Mouse (Mus musculus): Measurements from ENCODE around the gene Lce1a2. TPM values are rescaled to one million over a fixed set of nuclear protein-coding genes. Genes with fewer than 3 reads are reported as not detected.

Lce1a2 gene
- total RNA-seq (2012; rRNA removed), result not detected in 2 replicates

DNA sequence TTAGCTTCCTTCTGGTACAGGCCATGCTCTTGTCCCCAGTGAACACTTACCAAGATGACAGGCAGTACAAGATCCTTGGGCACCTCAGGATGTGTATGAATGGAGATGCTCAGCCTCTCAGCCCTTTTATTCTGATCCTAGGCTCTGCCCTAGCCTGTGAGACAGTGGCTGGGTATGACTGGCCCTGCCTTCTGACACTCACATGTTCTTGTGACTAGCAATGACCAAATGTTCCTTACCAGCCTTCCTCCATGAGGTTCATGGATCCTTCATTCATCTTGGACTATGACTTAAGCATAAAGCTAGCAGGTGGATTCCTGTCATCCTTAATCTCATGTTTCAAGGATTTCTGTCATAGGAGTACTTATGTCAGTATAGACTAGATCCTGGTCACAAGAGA is at the start of gene Lce1a2:
Gene Lce1a2 (minus strand): TSS at position 101 of the 400 bp plus-strand sequence.
- in situ Hi-C loops (cut with MboI; ENCODE audit: low sequenced_read_pairs in 2 of 2, unreplicated experiment in 2 of 2), result no loop called here
- Histone ChIP-seq H3K9ac (ENCODE audit: insufficient read depth, low read depth, low read length, poor library complexity, severe bottlenecking) (no peak within 1 kb of the TSS), H3K4me1 (ENCODE audit: control insufficient read depth in 2 of 2, insufficient read depth in 2 of 2, low read length in 2 of 2, poor library complexity in 1 of 2) (no peaks in the 10 kb centered on the region), H3K9me3 (ENCODE audit: control insufficient read depth, insufficient read depth, low read depth, low read length) (no peaks in the 10 kb centered on the region), H3K27ac (ENCODE audit: insufficient read depth, low read depth, low read length, poor library complexity, severe bottlenecking) (no peak within 1 kb of the TSS), H3K36me3 (ENCODE audit: control insufficient read depth, insufficient read depth, low read length, poor library complexity, severe bottlenecking) (no peaks in the 10 kb centered on the region), H3K4me3 (ENCODE audit: insufficient read depth in 1 of 2, low read depth in 1 of 2, low read length in 2 of 2, poor library complexity in 1 of 2, severe bottlenecking in 1 of 2) (no peak within 1 kb of the TSS)
- no peak for DNase-seq (ENCODE audit: low read depth, low spot score)
- TF ChIP-seq ZNF384 (IDR thresholded peaks at IDR 0.05; ENCODE audit: low read depth, low read length), result no peak
- TF ChIP-seq MAFK (IDR thresholded peaks at IDR 0.05; ENCODE audit: insufficient read depth, low read depth, low read length), result no peak
- no peak for TF ChIP-seq ZC3H11A (IDR thresholded peaks at IDR 0.05; ENCODE audit: borderline replicate concordance, low read depth, low read length)
- TF ChIP-seq HCFC1 (IDR thresholded peaks at IDR 0.05; ENCODE audit: borderline replicate concordance, insufficient read depth, low read length), result no peak
- no peak for TF ChIP-seq CHD2 (IDR thresholded peaks at IDR 0.05; ENCODE audit: low read depth, low read length)

GRCm38 (mm10) chr3:92715122-92715521 is 45.0 kb upstream of the Lce1a2 start:
- Histone ChIP-seq H3K36me3 (ENCODE audit: control insufficient read depth, insufficient read depth, low read length, poor library complexity, severe bottlenecking) (no peaks in the 10 kb centered on the region), H3K4me3 (ENCODE audit: insufficient read depth in 1 of 2, low read depth in 1 of 2, low read length in 2 of 2, poor library complexity in 1 of 2, severe bottlenecking in 1 of 2) (no peak overlapping the region), H3K9ac (ENCODE audit: insufficient read depth, low read depth, low read length, poor library complexity, severe bottlenecking) (no peak overlapping the region), H3K9me3 (ENCODE audit: control insufficient read depth, insufficient read depth, low read depth, low read length) (no peaks in the 10 kb centered on the region), H3K4me1 (ENCODE audit: control insufficient read depth in 2 of 2, insufficient read depth in 2 of 2, low read length in 2 of 2, poor library complexity in 1 of 2) (no peaks in the 10 kb centered on the region), H3K27ac (ENCODE audit: insufficient read depth, low read depth, low read length, poor library complexity, severe bottlenecking) (no peak overlapping the region)
- TF ChIP-seq ZC3H11A (IDR thresholded peaks at IDR 0.05; ENCODE audit: borderline replicate concordance, low read depth, low read length) (no peak), ZNF384 (IDR thresholded peaks at IDR 0.05; ENCODE audit: low read depth, low read length) (no peak), HCFC1 (IDR thresholded peaks at IDR 0.05; ENCODE audit: borderline replicate concordance, insufficient read depth, low read length) (no peak), MAFK (IDR thresholded peaks at IDR 0.05; ENCODE audit: insufficient read depth, low read depth, low read length) (no peak), CHD2 (IDR thresholded peaks at IDR 0.05; ENCODE audit: low read depth, low read length) (no peak)
- in situ Hi-C loops (cut with MboI; ENCODE audit: low sequenced_read_pairs in 2 of 2, unreplicated experiment in 2 of 2), result no loop called here
- DNase-seq (ENCODE audit: low read depth, low spot score), result no peak

DNA sequence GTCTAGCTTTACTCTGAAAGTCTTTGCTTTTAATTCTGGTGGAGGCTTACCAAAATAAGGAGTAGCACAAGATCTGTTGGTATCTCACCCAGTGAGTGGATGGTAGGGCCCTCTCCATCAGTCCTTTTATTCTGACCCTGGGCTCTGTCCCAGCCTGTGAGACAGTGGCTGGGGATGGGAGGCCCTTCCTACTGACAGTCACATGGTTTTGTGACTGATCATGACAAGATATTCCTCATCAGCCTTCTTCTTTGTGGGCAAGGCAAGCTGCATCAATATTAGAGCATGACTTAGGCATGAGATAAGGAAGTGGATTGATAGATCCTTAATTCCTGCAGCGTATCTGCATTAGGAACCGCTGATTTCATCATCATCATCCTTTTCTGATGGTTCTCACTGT is 38.9 kb upstream of the Lce1a2 start, which contains the start of gene Lce1e:
Gene Lce1e (minus strand): TSS at position 101 of the 400 bp plus-strand sequence.
- H3K4me3 ChIP-seq (ENCODE audit: insufficient read depth in 1 of 2, low read depth in 1 of 2, low read length in 2 of 2, poor library complexity in 1 of 2, severe bottlenecking in 1 of 2), result no peak within 1 kb of the TSS
- no peak for DNase-seq (ENCODE audit: low read depth, low spot score)
- H3K9ac ChIP-seq (ENCODE audit: insufficient read depth, low read depth, low read length, poor library complexity, severe bottlenecking), result no peak within 1 kb of the TSS
- H3K27ac ChIP-seq (ENCODE audit: insufficient read depth, low read depth, low read length, poor library complexity, severe bottlenecking), result no peak within 1 kb of the TSS
- no peak for TF ChIP-seq ZC3H11A (IDR thresholded peaks at IDR 0.05; ENCODE audit: borderline replicate concordance, low read depth, low read length)
- no peak for TF ChIP-seq MAFK (IDR thresholded peaks at IDR 0.05; ENCODE audit: insufficient read depth, low read depth, low read length)
- no peak for TF ChIP-seq ZNF384 (IDR thresholded peaks at IDR 0.05; ENCODE audit: low read depth, low read length)
- TF ChIP-seq CHD2 (IDR thresholded peaks at IDR 0.05; ENCODE audit: low read depth, low read length), result no peak
- no peak for TF ChIP-seq HCFC1 (IDR thresholded peaks at IDR 0.05; ENCODE audit: borderline replicate concordance, insufficient read depth, low read length)
- H3K4me1 ChIP-seq (ENCODE audit: control insufficient read depth in 2 of 2, insufficient read depth in 2 of 2, low read length in 2 of 2, poor library complexity in 1 of 2), result no peaks in the 10 kb centered on the region
- in situ Hi-C loops (cut with MboI; ENCODE audit: low sequenced_read_pairs in 2 of 2, unreplicated experiment in 2 of 2), result no loop called here
- H3K9me3 ChIP-seq (ENCODE audit: control insufficient read depth, insufficient read depth, low read depth, low read length), result no peaks in the 10 kb centered on the region
- H3K36me3 ChIP-seq (ENCODE audit: control insufficient read depth, insufficient read depth, low read length, poor library complexity, severe bottlenecking), result no peaks in the 10 kb centered on the region

- peak; percentile 33 for DNase-seq (ENCODE audit: low read depth, low spot score)
- H3K9me3 ChIP-seq (ENCODE audit: control insufficient read depth, insufficient read depth, low read depth, low read length), result no peaks in the 10 kb centered on the region
- in situ Hi-C loops (cut with MboI; ENCODE audit: low sequenced_read_pairs in 2 of 2, unreplicated experiment in 2 of 2), result no loop called here
These were observed 24.5 kb upstream of the Lce1a2 start for GRCm38 (mm10) chr3:92694613-92695012.

More at GRCm38 (mm10) chr3:92694613-92695012, 24.5 kb upstream of the Lce1a2 start:
- Histone ChIP-seq H3K4me1 (ENCODE audit: control insufficient read depth in 2 of 2, insufficient read depth in 2 of 2, low read length in 2 of 2, poor library complexity in 1 of 2) (0 out of 4 replicates have a peak, but pooled peaks cover 0 to 2% of the 10 kb centered on the region in 2 experiments), H3K36me3 (ENCODE audit: control insufficient read depth, insufficient read depth, low read length, poor library complexity, severe bottlenecking) (no peaks in the 10 kb centered on the region), H3K4me3 (ENCODE audit: insufficient read depth in 1 of 2, low read depth in 1 of 2, low read length in 2 of 2, poor library complexity in 1 of 2, severe bottlenecking in 1 of 2) (no peak overlapping the region), H3K9ac (ENCODE audit: insufficient read depth, low read depth, low read length, poor library complexity, severe bottlenecking) (no peak overlapping the region), H3K27ac (ENCODE audit: insufficient read depth, low read depth, low read length, poor library complexity, severe bottlenecking) (no peak overlapping the region)
- no peak for TF ChIP-seq ZC3H11A (IDR thresholded peaks at IDR 0.05; ENCODE audit: borderline replicate concordance, low read depth, low read length)
- no peak for TF ChIP-seq HCFC1 (IDR thresholded peaks at IDR 0.05; ENCODE audit: borderline replicate concordance, insufficient read depth, low read length)
- no peak for TF ChIP-seq ZNF384 (IDR thresholded peaks at IDR 0.05; ENCODE audit: low read depth, low read length)
- no peak for TF ChIP-seq MAFK (IDR thresholded peaks at IDR 0.05; ENCODE audit: insufficient read depth, low read depth, low read length)
- TF ChIP-seq CHD2 (IDR thresholded peaks at IDR 0.05; ENCODE audit: low read depth, low read length), result no peak

Data from ES-E14 (cell line).